Mouse (Mus musculus) erythroblast, embryonic 14.5 days (primary cell): Measurements from ENCODE around the gene Slco2b1.

Source experiments
- GATA1 ChIP-seq: IDR thresholded peaks from 2 replicates; pipeline ENCODE4 v1.6.1; 2012; ENCODE audit warnings: low read length, inconsistent platforms, mixed read lengths
- TAL1 ChIP-seq: IDR thresholded peaks from 3 replicates; pipeline ENCODE4 v1.6.1; 2012; ENCODE audit warnings: low read length, inconsistent platforms, mixed read lengths

DNA sequence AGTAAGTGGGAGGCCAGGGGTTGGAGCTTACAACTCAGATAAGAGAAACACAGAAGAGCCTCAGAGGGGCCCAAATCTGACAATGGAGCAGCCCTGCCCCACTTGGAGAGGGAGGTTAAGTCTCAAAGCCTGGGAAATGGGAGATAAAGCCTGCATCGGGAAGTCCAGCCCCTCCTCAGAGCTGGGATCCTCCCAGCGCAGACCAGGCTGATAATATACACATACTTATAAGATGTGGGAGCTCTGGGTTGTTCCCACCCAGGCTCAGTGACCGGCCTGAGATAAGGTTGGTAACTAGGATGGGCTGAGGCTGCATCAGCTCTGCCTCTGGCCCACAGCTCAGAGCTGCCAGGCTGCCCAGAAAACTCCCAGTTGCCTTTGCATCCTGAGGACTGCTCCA is 69.1 kb downstream of the Slco2b1 start:
- peak; percentile 80 for TF ChIP-seq GATA1
- no peak for TF ChIP-seq TAL1
